Mouse (Mus musculus) stomach, embryonic 14.5 days (tissue): Measurements from ENCODE around the gene Kirrel3. TPM values are rescaled to one million over a fixed set of nuclear protein-coding genes. Genes with fewer than 3 reads are reported as not detected.

ENCODE experiments used
- ATAC-seq: fragments of 200-750 bp; cut with Nextera tagmentation; 2 replicates; pipeline ENCODE4 v1.8.0; 2017; ENCODE audit warnings: low read depth, moderate TSS enrichment; ENCODE audit not compliant: insufficient number of reproducible peaks, insufficient read depth, low FRiP score
- H3K27ac ChIP-seq: fragments of 300-500 bp; sonication (generic); 2 replicates; pipeline ENCODE4 v1.5.1; 2014; ENCODE audit warnings: mild to moderate bottlenecking, low read length, moderate library complexity, mixed read lengths
- H3K27me3 ChIP-seq: fragments of 300-500 bp; sonication (generic); 2 replicates; pipeline ENCODE4 v1.6.1; 2014; ENCODE audit warnings: low read length, control low read depth, mixed read lengths; ENCODE audit not compliant: control insufficient read depth, insufficient read depth
- H3K36me3 ChIP-seq: fragments of 300-500 bp; sonication (generic); 2 replicates; pipeline ENCODE4 v1.6.1; 2014; ENCODE audit warnings: mild to moderate bottlenecking, control low read depth, low read length, moderate library complexity, mixed read lengths; ENCODE audit not compliant: control insufficient read depth, insufficient read depth
- H3K4me1 ChIP-seq: fragments of 300-500 bp; sonication (generic); 2 replicates; pipeline ENCODE4 v1.6.1; 2014; ENCODE audit warnings: low read length, control low read depth, mixed read lengths; ENCODE audit not compliant: control insufficient read depth, insufficient read depth
- H3K4me2 ChIP-seq: fragments of 300-500 bp; sonication (generic); replicated peaks from 2 replicates; pipeline ENCODE4 v1.6.1; 2014; ENCODE audit warnings: low read depth, low read length, control low read depth
- H3K4me3 ChIP-seq: fragments of 300-500 bp; sonication (generic); 2 replicates; pipeline ENCODE4 v1.5.1; 2014; ENCODE audit warnings: low read depth, low read length, control low read depth
- H3K9ac ChIP-seq: fragments of 300-500 bp; sonication (generic); replicated peaks from 2 replicates; pipeline ENCODE4 v1.6.1; 2014; ENCODE audit warnings: low read depth, mild to moderate bottlenecking, control low read depth, low read length, moderate library complexity, mixed read lengths
- H3K9me3 ChIP-seq: fragments of 300-500 bp; sonication (generic); 2 replicates; pipeline ENCODE4 v1.6.1; 2016; ENCODE audit warnings: low read depth, low read length, control low read depth; ENCODE audit not compliant: control insufficient read depth
- WGBS: fragments of 180-500 bp; shearing (Covaris S2); extraction: QIAGEN DNeasy Blood & Tissue Kit; methylation state at CpG from one replicate; pipeline ENCODE4 v1.1.7; 2014; 5-methylcytosine and 5-hydroxymethylcytosine counted together
- polyA plus RNA-seq: library from polyadenylated mRNA; unstranded; fragments of >200 nt; fragmentation: Nextera tagmentation; extraction: Ambion mirVana; gene quantifications from 2 replicates; pipeline ENCODE4 v1.2.1, GENCODE M21; 2014

The Kirrel3 gene
- polyA plus RNA-seq, 1 experiment from 2014 or later = 6.3 TPM

- no peak overlapping the region for H3K4me2 ChIP-seq
- WGBS = 55% methylated on average over 2 of the region's 2 CpGs
Observed at GRCm38 (mm10) chr9:34463666-34464065, 22.0 kb upstream of the Kirrel3 start.

GRCm38 (mm10) chr9:34466058-34466457, 19.6 kb upstream of the Kirrel3 start:
- Histone ChIP-seq H3K4me3 (no peak overlapping the region), H3K4me1 (no peaks in the 10 kb centered on the region), H3K9me3 (no peaks in the 10 kb centered on the region), H3K36me3 (no peaks in the 10 kb centered on the region), H3K9ac (no peak overlapping the region), H3K4me2 (no peak overlapping the region), H3K27me3 (no peaks in the 10 kb centered on the region), H3K27ac (no peak overlapping the region)
- 68% methylated on average over 3 of the region's 3 CpGs for WGBS
- ATAC-seq = no peak

More at GRCm38 (mm10) chr9:34463666-34464065, 22.0 kb upstream of the Kirrel3 start:
- Histone ChIP-seq H3K9me3 (no peaks in the 10 kb centered on the region), H3K27ac (no peak overlapping the region), H3K36me3 (no peaks in the 10 kb centered on the region), H3K4me3 (no peak overlapping the region), H3K4me1 (no peaks in the 10 kb centered on the region), H3K27me3 (no peaks in the 10 kb centered on the region), H3K9ac (no peak overlapping the region)
- ATAC-seq = no peak

- H3K9me3 ChIP-seq = no peaks in the 10 kb centered on the region
- no peak overlapping the region for H3K27ac ChIP-seq
- WGBS = 91% methylated on average over 3 of the region's 3 CpGs
- ATAC-seq = no peak
- no peaks in the 10 kb centered on the region for H3K4me1 ChIP-seq
- H3K9ac ChIP-seq = no peak overlapping the region
- no peak overlapping the region for H3K4me3 ChIP-seq
- H3K36me3 ChIP-seq = no peaks in the 10 kb centered on the region
- no peaks in the 10 kb centered on the region for H3K27me3 ChIP-seq
- no peak overlapping the region for H3K4me2 ChIP-seq
Observed at GRCm38 (mm10) chr9:34469180-34469579, 16.5 kb upstream of the Kirrel3 start.

- Histone ChIP-seq H3K4me2 (no peak overlapping the region), H3K27me3 (no peaks in the 10 kb centered on the region), H3K36me3 (no peaks in the 10 kb centered on the region), H3K4me3 (no peak overlapping the region), H3K9ac (no peak overlapping the region), H3K9me3 (no peaks in the 10 kb centered on the region), H3K4me1 (0 out of 2 replicates have a peak, but pooled peaks cover 5% of the 10 kb centered on the region), H3K27ac (no peak overlapping the region)
- no peak for ATAC-seq
- WGBS = 33% methylated on average over 5 of the region's 5 CpGs
Observed at GRCm38 (mm10) chr9:34476206-34476605, 9.5 kb upstream of the Kirrel3 start.

GRCm38 (mm10) chr9:34478494-34478893, 7.2 kb upstream of the Kirrel3 start:
- no peak overlapping the region for H3K4me2 ChIP-seq
- H3K9me3 ChIP-seq = no peaks in the 10 kb centered on the region
- no peak overlapping the region for H3K4me3 ChIP-seq
- no peak overlapping the region for H3K27ac ChIP-seq
- H3K4me1 ChIP-seq = 0 out of 2 replicates have a peak, but pooled peaks cover 5% of the 10 kb centered on the region
- no peaks in the 10 kb centered on the region for H3K36me3 ChIP-seq
- WGBS = 76% methylated on average over 2 of the region's 2 CpGs
- no peaks in the 10 kb centered on the region for H3K27me3 ChIP-seq
- no peak overlapping the region for H3K9ac ChIP-seq
- no peak for ATAC-seq

- WGBS = 74% methylated on average over 2 of the region's 2 CpGs
- ATAC-seq = no peak
- no peaks in the 10 kb centered on the region for H3K36me3 ChIP-seq
- no peak overlapping the region for H3K9ac ChIP-seq
- H3K4me1 ChIP-seq = no peaks in the 10 kb centered on the region
- no peak overlapping the region for H3K4me2 ChIP-seq
- peaks cover 8% of the 10 kb centered on the region; the same call in 1 of the 2 replicates for H3K27me3 ChIP-seq
- no peak overlapping the region for H3K4me3 ChIP-seq
- H3K27ac ChIP-seq = no peak overlapping the region
- H3K9me3 ChIP-seq = no peaks in the 10 kb centered on the region
Observed at GRCm38 (mm10) chr9:34483236-34483635, 2.5 kb upstream of the Kirrel3 start.

- no peak for ATAC-seq
- H3K9ac ChIP-seq = no peak overlapping the region
- no peaks in the 10 kb centered on the region for H3K9me3 ChIP-seq
- H3K4me1 ChIP-seq = no peaks in the 10 kb centered on the region
- peaks cover 8% of the 10 kb centered on the region; the same call in 1 of the 2 replicates for H3K27me3 ChIP-seq
- 63% methylated on average over 6 of the region's 6 CpGs for WGBS
- H3K27ac ChIP-seq = no peak overlapping the region
- no peak overlapping the region for H3K4me2 ChIP-seq
- H3K36me3 ChIP-seq = no peaks in the 10 kb centered on the region
- no peak overlapping the region for H3K4me3 ChIP-seq
Observed at GRCm38 (mm10) chr9:34484665-34485064, 1.0 kb upstream of the Kirrel3 start.

GRCm38 (mm10) chr9:34488267-34488666, 2.6 kb downstream of the Kirrel3 start:
- Histone ChIP-seq H3K9me3 (no peaks in the 10 kb centered on the region), H3K4me1 (no peaks in the 10 kb centered on the region), H3K4me2 (peak overlapping the region; percentile 71), H3K4me3 (peak overlapping the region; percentile 52), H3K27ac (no peak overlapping the region), H3K36me3 (no peaks in the 10 kb centered on the region), H3K9ac (no peak overlapping the region), H3K27me3 (peaks cover 14% of the 10 kb centered on the region; the same call in 1 of the 2 replicates)
- 2% methylated on average over 9 of the region's 9 CpGs for WGBS
- no peak for ATAC-seq

- H3K4me1 ChIP-seq = no peaks in the 10 kb centered on the region
- no peak overlapping the region for H3K27ac ChIP-seq
- H3K9ac ChIP-seq = peak overlapping the region; percentile 36; the same call in 1 of the 2 replicates
- H3K4me3 ChIP-seq = peak overlapping the region; percentile 52
- WGBS = under 1% methylated on average over 52 of the region's 53 CpGs
- no peaks in the 10 kb centered on the region for H3K9me3 ChIP-seq
- H3K36me3 ChIP-seq = no peaks in the 10 kb centered on the region
- no peak for ATAC-seq
- peaks cover 14% of the 10 kb centered on the region; the same call in 1 of the 2 replicates for H3K27me3 ChIP-seq
- peak overlapping the region; percentile 71 for H3K4me2 ChIP-seq
Observed at GRCm38 (mm10) chr9:34488700-34489315, 3.1 kb downstream of the Kirrel3 start.
